ENCODE assay signal across 27 mouse cellular contexts in genomic region chr13:94250761-94251160, GRCm38 (mm10). TPM values are rescaled to one million over a fixed set of nuclear protein-coding genes. Genes with fewer than 3 reads are reported as not detected.
DNase-seq lines count a peak whose midpoint lies in the region; ATAC-seq and TF ChIP-seq lines count a peak whose summit lies in the region.
"Had no signal": no experiment of that assay in that cellular context is flagged by ENCODE, and none has a peak within 500 bp of the region (broad histone marks: within the 10 kb centered on the region; RNA-seq: fewer than 3 reads in every experiment).

No protein-coding gene starts in this region.

- peaks cover 17% of the 10 kb centered on the region for H3K4me1 ChIP-seq in liver, adult 2 months (ENCODE audit: control insufficient read depth, insufficient read depth, low read length)
- 0 out of 2 replicates have a peak, but pooled peaks cover 10% of the 10 kb centered on the region for H3K4me1 ChIP-seq in liver, embryonic 12.5 days
- H3K4me1 ChIP-seq in testis, adult 2 months (ENCODE audit: control insufficient read depth, insufficient read depth, low read length) = no peaks in the 10 kb centered on the region
- no peaks in the 10 kb centered on the region for H3K4me1 ChIP-seq in ES-Bruce4 (ENCODE audit: control insufficient read depth, insufficient read depth, low read length)
- no peaks in the 10 kb centered on the region for H3K4me1 ChIP-seq in forebrain, postnatal 0 days (ENCODE audit: insufficient read depth)
- H3K4me1 ChIP-seq: embryonic facial prominence, embryonic 13.5 days; forebrain, embryonic 15.5 days; intestine, embryonic 15.5 days; limb, embryonic 10.5 days; limb, embryonic 15.5 days had no signal

- H3K36me3 ChIP-seq in liver, adult 2 months (ENCODE audit: control insufficient read depth, insufficient read depth, low read length) = no peaks in the 10 kb centered on the region
- H3K36me3 ChIP-seq in liver, embryonic 12.5 days = no peaks in the 10 kb centered on the region
- H3K36me3 ChIP-seq in testis, adult 2 months (ENCODE audit: control insufficient read depth, insufficient read depth, low read length) = no peaks in the 10 kb centered on the region
- H3K36me3 ChIP-seq in ES-Bruce4 (ENCODE audit: control insufficient read depth, insufficient read depth, low read length, poor library complexity, severe bottlenecking) = no peaks in the 10 kb centered on the region
- no peaks in the 10 kb centered on the region for H3K36me3 ChIP-seq in forebrain, postnatal 0 days (ENCODE audit: insufficient read depth)
- H3K36me3 ChIP-seq: forebrain, embryonic 10.5 days; forebrain, embryonic 15.5 days; hindbrain, embryonic 10.5 days; intestine, embryonic 15.5 days; kidney, embryonic 15.5 days; limb, embryonic 10.5 days; midbrain, embryonic 13.5 days had no signal

- peak; percentile 64 for TF ChIP-seq CTCF in liver, adult 2 months (IDR thresholded peaks at IDR 0.05; ENCODE audit: low read depth, low read length)
- TF ChIP-seq CTCF in testis, adult 2 months (IDR thresholded peaks at IDR 0.05; ENCODE audit: control insufficient read depth, insufficient read depth, insufficient replicate concordance, low read depth, low read length) = peak; percentile 20; the same call in 1 of the 2 replicates
- TF ChIP-seq CTCF in ES-Bruce4 (IDR thresholded peaks at IDR 0.05; ENCODE audit: low read depth, low read length) = peak; percentile 12
- TF ChIP-seq CTCF in forebrain, postnatal 0 days (IDR thresholded peaks at IDR 0.05; ENCODE audit: low read depth) = no peak

- no peak for TF ChIP-seq EP300 in ES-Bruce4 (IDR thresholded peaks at IDR 0.05; ENCODE audit: insufficient read depth, low read depth, low read length)

- H3K9me3 ChIP-seq in liver, embryonic 12.5 days (replicated peaks) = no peaks in the 10 kb centered on the region
- no peaks in the 10 kb centered on the region for H3K9me3 ChIP-seq in ES-Bruce4 (replicated peaks; ENCODE audit: control insufficient read depth, insufficient read depth, low read length, poor library complexity, severe bottlenecking)
- no peaks in the 10 kb centered on the region for H3K9me3 ChIP-seq in forebrain, postnatal 0 days (ENCODE audit: low read length)
- H3K9me3 ChIP-seq: embryonic facial prominence, embryonic 13.5 days; forebrain, embryonic 10.5 days; forebrain, embryonic 15.5 days; intestine, embryonic 15.5 days; kidney, embryonic 15.5 days; limb, embryonic 10.5 days; limb, embryonic 15.5 days; midbrain, embryonic 13.5 days had no signal

- H3K79me2 ChIP-seq in liver, adult 2 months (ENCODE audit: control insufficient read depth, insufficient read depth, low read length) = peaks cover 34% of the 10 kb centered on the region; the same call in 1 of the 2 replicates

- H3K27me3 ChIP-seq in liver, adult 2 months (ENCODE audit: control insufficient read depth, insufficient read depth, low read length) = no peaks in the 10 kb centered on the region
- H3K27me3 ChIP-seq in liver, embryonic 12.5 days (replicated peaks) = no peaks in the 10 kb centered on the region
- H3K27me3 ChIP-seq in testis, adult 2 months (ENCODE audit: control insufficient read depth, insufficient read depth, low read length) = no peaks in the 10 kb centered on the region
- no peaks in the 10 kb centered on the region for H3K27me3 ChIP-seq in ES-Bruce4 (ENCODE audit: control insufficient read depth, insufficient read depth, low read length, poor library complexity, severe bottlenecking)
- H3K27me3 ChIP-seq in forebrain, postnatal 0 days (ENCODE audit: insufficient read depth, low read length) = no peaks in the 10 kb centered on the region
- H3K27me3 ChIP-seq: embryonic facial prominence, embryonic 13.5 days; forebrain, embryonic 15.5 days; intestine, embryonic 15.5 days; kidney, embryonic 15.5 days; limb, embryonic 15.5 days; midbrain, embryonic 13.5 days; Patski had no signal

- TF ChIP-seq POLR2A in liver, adult 2 months (IDR thresholded peaks at IDR 0.05; ENCODE audit: extremely low read depth, insufficient read depth, low read length) = no peak
- TF ChIP-seq POLR2A in testis, adult 2 months (IDR thresholded peaks at IDR 0.05; ENCODE audit: control insufficient read depth, low read depth, low read length) = no peak
- no peak for TF ChIP-seq POLR2A in ES-Bruce4 (IDR thresholded peaks at IDR 0.05; ENCODE audit: insufficient read depth, low read length)

- peak; percentile 64 for DNase-seq in liver, adult 2 months (ENCODE audit: extremely low read depth, low read depth, low spot score)
- no peak for DNase-seq in testis, postnatal 10 days (ENCODE audit: low spot score)
- DNase-seq in forebrain, postnatal 0 days = no peak
- DNase-seq in heart, adult 9 months (ENCODE audit: low spot score in 2 of 2) = no peak
- DNase-seq: adrenal gland, postnatal 25 days; cerebellum, adult 11-12 months; cerebellum, postnatal 10 days; heart, postnatal 14 days; kidney, postnatal 25 days; lung, adult 2 months; thymus, adult 2 months had no signal

- no peak overlapping the region for H3K4me2 ChIP-seq in liver, embryonic 12.5 days
- H3K4me2 ChIP-seq in forebrain, postnatal 0 days (ENCODE audit: low read depth) = no peak overlapping the region
- H3K4me2 ChIP-seq: embryonic facial prominence, embryonic 13.5 days; forebrain, embryonic 15.5 days; intestine, embryonic 15.5 days; kidney, embryonic 15.5 days; limb, embryonic 15.5 days; midbrain, embryonic 13.5 days had no signal

- ATAC-seq in liver, embryonic 12.5 days = no peak
- 0 out of 2 replicates have a peak, but pooled peaks have one; percentile 46 for ATAC-seq in megakaryocyte progenitor cell, adult 5-6 weeks (replicated peaks; ENCODE audit: poor library complexity)
- no peak for ATAC-seq in forebrain, postnatal 0 days
- ATAC-seq: forebrain, embryonic 15.5 days; hindbrain, embryonic 16.5 days; intestine, embryonic 15.5 days; midbrain, embryonic 13.5 days; Patski had no signal

- H3K27ac ChIP-seq in liver, adult 2 months (replicated peaks; ENCODE audit: insufficient read depth, low read depth, low read length) = peak overlapping the region; percentile 7; the same call in 1 of the 2 replicates
- H3K27ac ChIP-seq in liver, embryonic 12.5 days = no peak overlapping the region
- no peak overlapping the region for H3K27ac ChIP-seq in testis, adult 2 months (ENCODE audit: control insufficient read depth, insufficient read depth, low read depth, low read length)
- no peak overlapping the region for H3K27ac ChIP-seq in ES-Bruce4 (ENCODE audit: insufficient read depth, low read length)
- H3K27ac ChIP-seq in forebrain, postnatal 0 days (ENCODE audit: low read depth, low read length) = no peak overlapping the region
- H3K27ac ChIP-seq: embryonic facial prominence, embryonic 13.5 days; forebrain, embryonic 10.5 days; forebrain, embryonic 15.5 days; hindbrain, embryonic 10.5 days; intestine, embryonic 15.5 days; kidney, embryonic 15.5 days; limb, embryonic 10.5 days; limb, embryonic 15.5 days; midbrain, embryonic 13.5 days had no signal

- 49% methylated on average over 6 of the region's 8 CpGs for WGBS in liver, adult 2 months
- WGBS in liver, embryonic 12.5 days (ENCODE audit: insufficient replicate concordance) = 89% methylated on average over 6 of the region's 8 CpGs
- WGBS in forebrain, postnatal 0 days = 92% methylated on average over 6 of the region's 8 CpGs

- no peak overlapping the region for H3K9ac ChIP-seq in liver, adult 2 months (ENCODE audit: low read depth, low read length)
- no peak overlapping the region for H3K9ac ChIP-seq in liver, embryonic 12.5 days
- H3K9ac ChIP-seq in ES-Bruce4 (ENCODE audit: low read depth, poor library complexity, severe bottlenecking) = no peak overlapping the region
- no peak overlapping the region for H3K9ac ChIP-seq in forebrain, postnatal 0 days
- H3K9ac ChIP-seq: embryonic facial prominence, embryonic 13.5 days; forebrain, embryonic 15.5 days; intestine, embryonic 15.5 days; kidney, embryonic 15.5 days; limb, embryonic 15.5 days; midbrain, embryonic 13.5 days had no signal

- H3K4me3 ChIP-seq in liver, adult 2 months (ENCODE audit: insufficient read depth, low read depth, low read length) = no peak overlapping the region
- no peak overlapping the region for H3K4me3 ChIP-seq in liver, embryonic 12.5 days
- H3K4me3 ChIP-seq in testis, adult 2 months (ENCODE audit: control insufficient read depth, low read depth, low read length) = no peak overlapping the region
- H3K4me3 ChIP-seq in ES-Bruce4 (ENCODE audit: low read depth, low read length) = no peak overlapping the region
- no peak overlapping the region for H3K4me3 ChIP-seq in forebrain, postnatal 0 days (ENCODE audit: low read depth, low read length)
- H3K4me3 ChIP-seq: embryonic facial prominence, embryonic 13.5 days; forebrain, embryonic 10.5 days; forebrain, embryonic 15.5 days; hindbrain, embryonic 10.5 days; intestine, embryonic 15.5 days; kidney, embryonic 15.5 days; limb, embryonic 10.5 days; limb, embryonic 15.5 days; midbrain, embryonic 13.5 days had no signal

RNA-seq across cellular contexts. Expression of gene Scamp1, which starts 34.9 kb away (rescaled TPM):
- 24.3 and 26.7 TPM in 2 replicates for total RNA-seq in liver, adult 2 months (2014; rRNA removed)
- polyA plus RNA-seq in liver, adult 2 months (2012; rRNA removed) = 12.9 and 15.8 TPM in 2 replicates
- 11.7 TPM in 2 replicates for polyA plus RNA-seq in liver, embryonic 12.5 days (2016; fragmentation: Nextera tagmentation; extraction: Ambion mirVana)
- polyA plus RNA-seq in testis, adult 2 months (2012; rRNA removed) = 178 and 229 TPM in 2 replicates
- polyA plus RNA-seq in ES-Bruce4 (2011; ENCODE audit: insufficient read depth, insufficient read length, low read depth, missing spikeins) = 43.5 and 47.7 TPM in 2 replicates
- total RNA-seq in megakaryocyte progenitor cell, adult 5-6 weeks (2015) = 18.5 and 20.0 TPM in 2 replicates
- 11.0 and 14.9 TPM in 2 replicates for total RNA-seq in megakaryocyte progenitor cell, adult 5-6 weeks (2017)
- total RNA-seq in forebrain, postnatal 0 days (2014; rRNA removed) = 95.5 and 116 TPM in 2 replicates
- 60.9 and 119 TPM in 2 replicates for polyA plus RNA-seq in forebrain, postnatal 0 days (2015; fragmentation: Nextera tagmentation; extraction: Ambion mirVana)
- total RNA-seq: MEL had no signal
